Mouse (Mus musculus) T-cell, adult 2 months (primary cell): Measurements from ENCODE around the gene Spns2.
"Not testable (repeated sequence)": the region's sequence is repeated elsewhere in the genome, so short reads cannot be mapped to it uniquely, and the experiment has no call there.

Experiments used
- DNase-seq: peaks from one replicate; pipeline ENCODE4 v3.0.0; 2022; ENCODE audit warnings: low spot score

Gene Spns2

GRCm38 (mm10) chr11:72436756-72437650 lies 52.7 kb downstream of the Spns2 start:
- no peak for DNase-seq

DNA sequence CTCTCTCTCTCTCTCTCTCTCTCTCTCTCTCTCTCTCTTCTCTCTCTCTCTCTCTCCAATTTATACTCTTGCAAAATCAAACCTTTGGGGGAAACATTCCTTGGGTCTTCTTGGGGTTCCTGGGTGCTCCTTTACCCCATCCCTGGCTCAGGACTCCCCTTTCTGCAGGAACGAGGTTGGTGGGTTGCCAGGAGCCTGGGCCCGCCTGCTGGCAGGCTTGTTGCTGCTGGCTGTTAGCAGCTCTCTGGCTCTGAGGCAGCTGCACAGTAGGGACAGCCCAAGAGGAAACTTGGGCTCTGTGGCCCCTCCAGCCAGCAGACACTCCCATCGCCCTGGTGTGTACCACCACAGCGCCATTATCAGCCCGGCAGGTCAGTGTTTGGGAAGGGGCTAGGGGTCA lies 53.4 kb downstream of the Spns2 start:
- DNase-seq: no peak

DNA sequence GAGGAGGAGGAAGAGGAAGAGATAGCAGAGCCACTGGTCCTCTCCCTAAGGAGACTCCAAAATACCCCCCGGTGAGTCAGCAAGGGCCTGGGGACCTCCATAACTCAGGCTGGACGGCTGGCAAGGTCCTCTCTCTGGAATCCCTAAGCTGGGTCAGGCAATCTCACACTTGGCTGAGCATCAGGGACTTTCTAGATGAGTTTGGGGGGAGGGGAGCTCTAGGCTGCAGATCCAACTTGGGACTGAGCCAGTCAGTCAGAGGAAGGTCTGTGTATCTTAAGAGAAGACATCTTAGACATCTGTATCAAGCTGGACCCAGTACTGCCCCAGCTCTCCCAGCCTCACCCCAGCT lies 54.0 kb downstream of the Spns2 start:
- DNase-seq: no peak

DNA sequence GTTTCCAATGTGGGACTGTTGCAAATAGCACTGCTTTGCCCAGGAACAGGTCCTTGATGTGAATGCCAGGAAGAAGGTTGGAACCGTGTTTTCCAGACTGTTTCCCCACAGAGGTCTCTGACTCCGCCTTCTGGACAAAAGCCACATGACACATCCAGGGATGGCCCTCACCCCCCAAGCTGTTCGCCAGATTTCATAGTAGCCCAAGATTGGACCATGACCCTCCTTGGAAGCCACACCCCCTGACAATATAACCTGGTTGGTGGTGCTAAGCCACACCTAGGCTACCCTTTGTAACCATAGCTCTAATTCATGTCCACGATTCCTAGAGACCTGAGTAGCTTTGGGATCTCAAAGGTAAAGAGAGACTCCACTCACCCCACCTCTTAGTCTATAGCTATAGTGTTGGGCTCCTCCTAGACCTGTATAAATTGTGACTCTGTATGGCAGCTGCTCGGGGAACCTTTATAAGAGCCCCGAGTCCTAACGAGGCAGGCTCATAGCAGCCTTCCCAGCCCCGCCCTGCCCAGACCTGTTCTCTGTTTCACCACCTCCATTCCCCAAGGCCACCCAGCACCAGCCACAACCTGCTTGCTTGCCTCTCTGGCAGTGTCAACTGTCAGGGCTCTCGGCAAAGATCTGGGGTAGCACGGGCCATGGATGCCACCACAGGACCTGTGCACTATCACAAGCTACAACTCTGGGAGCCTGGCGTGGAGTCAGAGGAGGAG lies 54.6 kb downstream of the Spns2 start, which contains the start of gene Ggt6:
Gene Ggt6 (plus strand): TSS at position 564 of the 731 bp plus-strand sequence.
- DNase-seq: no peak

DNA sequence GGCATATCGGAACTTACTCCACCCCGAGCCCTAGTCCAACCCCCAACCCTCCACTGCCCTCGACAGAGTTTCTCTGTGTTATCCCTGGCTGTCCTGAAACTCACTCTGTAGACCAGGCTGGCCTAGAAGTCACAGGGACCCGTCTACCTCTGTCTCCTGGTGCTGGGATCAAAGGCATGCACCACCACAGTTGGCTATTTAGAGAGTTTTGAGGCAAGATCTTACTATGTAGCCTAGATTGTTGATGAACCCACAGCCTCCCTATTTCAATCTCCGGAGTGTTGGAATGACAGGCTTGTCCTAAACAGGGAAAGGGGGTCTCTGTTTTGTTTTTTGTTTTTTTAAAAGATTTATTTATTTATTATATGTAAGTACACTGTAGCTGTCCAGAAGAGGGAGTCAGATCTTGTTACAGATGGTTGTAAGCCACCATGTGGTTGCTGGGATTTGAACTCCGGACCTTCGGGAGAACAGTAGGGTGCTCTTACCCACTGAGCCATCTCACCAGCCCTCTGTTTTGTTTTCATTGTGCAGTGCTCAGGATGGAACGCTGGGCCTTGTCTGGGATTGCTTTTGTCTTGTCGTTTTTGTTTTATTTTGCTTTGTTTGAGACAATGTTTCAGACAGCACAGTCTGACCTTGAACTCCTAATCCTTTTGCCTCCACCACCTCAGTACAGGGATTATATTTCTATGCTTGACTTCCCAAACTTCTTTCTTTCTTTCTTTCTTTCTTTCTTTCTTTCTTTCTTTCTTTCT lies 59.2 kb downstream of the Spns2 start:
- DNase-seq: not testable (repeated sequence)

DNA sequence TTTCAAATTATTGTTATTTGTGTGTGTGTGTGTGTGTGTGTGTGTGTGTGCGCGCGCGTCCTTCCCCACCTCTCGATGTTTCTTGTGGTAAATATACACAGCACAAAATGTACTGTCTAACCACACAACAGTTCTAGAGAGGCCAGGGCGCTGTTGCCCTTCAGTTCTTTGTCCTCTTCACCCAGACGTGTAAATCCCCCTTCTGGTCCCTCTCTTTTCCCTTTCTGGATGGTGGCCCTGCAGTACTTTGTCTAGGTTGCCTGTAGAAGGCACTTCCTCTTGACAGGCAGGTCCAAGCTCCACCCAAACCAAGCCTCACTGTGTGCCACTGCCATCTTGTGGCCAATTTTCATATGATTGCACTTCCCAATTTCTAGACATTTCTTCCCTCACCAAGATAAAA lies 60.4 kb downstream of the Spns2 start:
- DNase-seq: peak; percentile 81

DNA sequence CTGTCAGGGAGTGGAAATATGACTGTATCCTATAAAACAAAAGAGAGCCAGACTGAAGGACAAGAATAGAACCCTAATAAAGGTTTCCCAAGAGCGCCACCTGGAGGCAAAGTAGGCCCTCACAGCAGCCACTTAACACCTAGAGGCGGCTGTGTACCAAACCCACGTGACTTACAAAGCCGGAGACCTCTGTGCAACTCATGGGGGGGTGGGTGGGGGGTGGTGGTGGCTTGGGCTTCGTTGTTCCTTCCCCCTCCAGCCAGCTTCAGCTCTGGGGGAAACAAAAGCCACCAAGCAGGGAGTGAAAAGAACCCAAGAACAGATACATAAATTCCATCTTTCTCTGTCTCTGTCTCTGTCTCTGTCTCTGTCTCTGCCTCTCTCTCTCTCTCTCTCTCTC lies 61.0 kb downstream of the Spns2 start:
- DNase-seq: peak; percentile 73

DNA sequence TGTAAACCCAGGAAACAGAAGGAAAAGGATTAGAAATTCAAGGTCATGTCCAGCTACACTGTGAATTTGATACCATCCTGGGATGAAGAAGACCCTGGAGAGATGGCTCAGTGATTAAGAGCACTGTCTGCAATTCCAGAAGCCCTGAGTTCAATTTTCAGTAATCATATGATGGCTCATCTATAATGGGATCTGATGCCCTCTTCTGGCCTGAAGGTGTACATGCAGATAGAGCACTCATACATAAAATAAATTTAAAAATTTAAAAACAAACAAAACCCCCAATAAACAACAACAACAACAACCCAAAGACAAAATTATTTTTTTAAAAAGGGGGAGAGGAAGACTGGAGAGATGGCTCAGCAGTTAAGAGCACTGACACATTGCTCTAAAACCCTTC lies 62.8 kb downstream of the Spns2 start:
- no peak for DNase-seq

- no peak for DNase-seq
Observed at GRCm38 (mm10) chr11:72425201-72425600, 64.5 kb downstream of the Spns2 start.

GRCm38 (mm10) chr11:72423686-72424085 lies 66.0 kb downstream of the Spns2 start:
- no peak for DNase-seq

GRCm38 (mm10) chr11:72421518-72422278 lies 68.0 kb downstream of the Spns2 start:
- no peak for DNase-seq

DNA sequence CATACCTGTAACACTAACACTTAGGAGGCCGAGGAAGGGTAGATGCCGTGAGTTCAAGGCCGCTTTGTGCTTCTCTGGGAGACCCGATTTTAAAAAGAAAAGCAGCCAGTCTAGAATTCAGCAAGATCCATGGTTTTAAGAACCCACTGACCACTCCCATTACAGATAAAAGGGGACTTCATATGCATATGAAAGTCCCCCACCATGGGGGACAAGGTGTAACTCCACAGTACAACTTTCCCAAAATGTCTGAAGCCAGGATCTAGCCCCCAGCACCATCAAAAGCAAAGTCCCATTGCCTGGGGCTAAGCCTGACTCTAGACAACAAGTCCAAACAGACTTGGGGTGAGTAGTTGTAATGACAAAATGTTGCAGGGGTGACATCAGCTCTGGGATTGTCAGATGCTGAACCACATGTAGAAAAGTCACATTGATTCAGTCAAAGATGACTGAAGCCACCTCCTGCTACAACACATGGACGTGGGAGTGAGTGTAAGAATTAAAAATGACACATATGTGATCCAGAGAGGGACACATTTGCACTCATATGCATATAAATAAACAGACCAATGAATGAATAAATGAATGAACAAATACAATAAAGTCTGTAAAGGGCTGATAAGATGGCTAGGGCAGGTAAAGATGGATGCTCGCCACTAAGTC lies 69.1 kb downstream of the Spns2 start:
- no peak for DNase-seq

DNA sequence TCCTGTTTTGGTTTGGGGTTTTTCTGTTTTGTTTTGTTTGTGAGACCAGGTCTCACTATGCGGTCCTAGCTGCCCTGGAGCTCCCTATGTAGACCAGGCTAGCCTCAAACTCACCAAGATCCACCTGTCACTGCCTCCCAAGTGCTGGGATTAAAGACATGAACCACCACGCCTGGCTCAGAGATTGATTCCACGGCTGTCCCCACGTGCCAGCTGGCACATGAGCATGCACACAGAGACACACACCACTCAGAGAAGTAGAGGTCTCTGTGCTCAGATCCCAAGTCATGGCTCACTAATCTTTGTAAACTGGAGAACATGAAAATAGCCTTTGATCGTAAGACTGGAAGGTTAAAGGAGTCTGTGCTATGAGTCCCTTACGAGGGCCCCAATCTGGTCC lies 70.7 kb downstream of the Spns2 start:
- no peak for DNase-seq

- DNase-seq: no peak
Observed at GRCm38 (mm10) chr11:72418227-72418626, 71.5 kb downstream of the Spns2 start.

GRCm38 (mm10) chr11:72417376-72417775 lies 72.3 kb downstream of the Spns2 start:
- DNase-seq: no peak

GRCm38 (mm10) chr11:72416666-72417065 lies 73.0 kb downstream of the Spns2 start:
- no peak for DNase-seq

GRCm38 (mm10) chr11:72415155-72415554 lies 74.5 kb downstream of the Spns2 start:
- DNase-seq: no peak

DNA sequence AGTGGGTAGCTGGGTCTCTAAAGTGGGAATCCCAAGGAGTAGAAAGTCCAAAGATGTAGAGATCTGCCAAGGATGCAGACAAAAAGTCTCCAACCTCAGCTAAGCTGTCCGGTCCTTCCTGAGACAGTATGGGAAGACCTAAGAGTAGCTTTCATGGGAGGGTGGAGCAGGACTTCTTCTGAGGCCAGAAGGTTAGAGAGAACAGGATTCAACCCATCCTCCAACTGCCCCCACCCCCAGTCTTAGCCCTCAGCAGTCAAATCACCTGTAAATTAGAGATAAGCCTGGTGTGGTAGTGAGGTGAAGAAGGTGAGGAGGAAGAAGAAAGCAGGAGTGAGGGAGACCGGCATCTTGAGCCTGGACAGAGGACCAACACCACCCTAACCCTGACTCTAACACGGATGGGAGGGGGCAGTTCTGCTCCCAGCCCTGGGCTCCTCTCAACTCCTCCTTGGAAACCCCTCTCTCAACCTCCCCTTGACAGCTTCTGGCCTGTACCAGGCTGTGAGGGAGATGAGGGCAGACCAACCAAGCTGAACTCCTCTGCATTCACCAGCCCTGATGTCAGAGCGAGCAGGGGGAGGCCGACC lies 76.0 kb downstream of the Spns2 start:
- no peak for DNase-seq

DNA sequence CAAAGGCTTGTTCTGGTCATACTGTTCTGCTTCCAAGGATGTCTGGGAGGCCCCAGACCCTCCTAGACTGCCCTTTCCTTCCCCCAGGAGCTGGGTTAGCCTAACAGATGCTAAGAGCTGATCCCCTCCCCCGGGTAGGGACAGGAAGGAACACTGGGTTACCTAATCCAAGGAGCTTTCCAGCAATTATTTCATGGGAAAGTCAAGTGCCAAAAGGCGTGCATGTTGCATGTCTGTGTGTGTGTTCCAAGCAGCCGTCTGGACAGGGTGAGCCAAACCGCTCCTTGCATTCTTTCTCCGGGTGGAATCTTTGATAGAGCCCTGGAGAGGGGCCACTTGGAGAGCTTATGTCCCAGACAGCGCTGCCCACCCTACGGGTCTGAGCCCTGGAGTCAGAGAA lies 76.7 kb downstream of the Spns2 start:
- no peak for DNase-seq

- DNase-seq: no peak
Observed at GRCm38 (mm10) chr11:72411945-72412344, 77.8 kb downstream of the Spns2 start.
